Mouse (Mus musculus): ENCODE measurements around the gene Serinc2.

GRCm38 (mm10) chr4:130304746-130305145 lies 25.7 kb upstream of the Serinc2 start:
- TF ChIP-seq CTCF (IDR thresholded peaks at IDR 0.05; ENCODE audit: extremely low read depth, insufficient read depth, low read length) (no peak), POLR2A (IDR thresholded peaks at IDR 0.05; ENCODE audit: extremely low read depth, insufficient read depth, low read length) (no peak)
